Mouse (Mus musculus): Measurements from ENCODE around the gene Tlr8.
"Not testable (repeated sequence)": the region's sequence is repeated elsewhere in the genome, so short reads cannot be mapped to it uniquely, and the experiment has no call there.

Tlr8 gene

GRCm38 (mm10) chrX:167264086-167264485, at the start of gene Tlr8:
Gene Tlr8, minus strand, starts transcription at chrX:167264329.
- in situ Hi-C loops (cut with MboI, MseI): no loop called here

- in situ Hi-C loops (cut with MboI, MseI): not testable (repeated sequence)
Observed at GRCm38 (mm10) chrX:167302061-167302460, 37.9 kb upstream of the Tlr8 start.

GRCm38 (mm10) chrX:167276953-167277352, 12.8 kb upstream of the Tlr8 start:
- in situ Hi-C loops (cut with MboI, MseI): loop anchor here (10.0 kb wide), 1 partner anchor 218 kb away; no protein-coding TSS in a partner anchor

GRCm38 (mm10) chrX:167276551-167276950, 12.4 kb upstream of the Tlr8 start:
- in situ Hi-C loops (cut with MboI, MseI): loop anchor here (10.0 kb wide), 1 partner anchor 218 kb away; no protein-coding TSS in a partner anchor

GRCm38 (mm10) chrX:167263530-167263929, 599 bp downstream of the Tlr8 start:
- in situ Hi-C loops (cut with MboI, MseI): no loop called here

GRCm38 (mm10) chrX:167241736-167242135, 22.4 kb downstream of the Tlr8 start:
- in situ Hi-C loops (cut with MboI, MseI): no loop called here

- in situ Hi-C loops (cut with MboI, MseI): loop anchor here (5.0 kb wide), 1 partner anchor 1072 kb away; no protein-coding TSS in a partner anchor
Observed at GRCm38 (mm10) chrX:167239293-167239921, 24.7 kb downstream of the Tlr8 start.

- in situ Hi-C loops (cut with MboI, MseI): loop anchor here (5.0 kb wide), 1 partner anchor 576 kb away; no protein-coding TSS in a partner anchor
Observed at GRCm38 (mm10) chrX:167233104-167233687, 30.9 kb downstream of the Tlr8 start.

- in situ Hi-C loops (cut with MboI, MseI): loop anchor here (5.0 kb wide), 1 partner anchor 574 kb away; no protein-coding TSS in a partner anchor
Observed at GRCm38 (mm10) chrX:167231150-167231549, 33.0 kb downstream of the Tlr8 start.

- in situ Hi-C loops (cut with MboI, MseI): loop anchor here (5.0 to 10.0 kb wide), 2 partner anchors 425 to 573 kb away; no protein-coding TSS in a partner anchor
Observed at GRCm38 (mm10) chrX:167229819-167230218, 34.3 kb downstream of the Tlr8 start.

- in situ Hi-C loops (cut with MboI, MseI): loop anchor here (10.0 kb wide), 1 partner anchor 424 kb away; no protein-coding TSS in a partner anchor
Observed at GRCm38 (mm10) chrX:167229206-167229605, 34.9 kb downstream of the Tlr8 start.

- in situ Hi-C loops (cut with MboI, MseI): loop anchor here (10.0 kb wide), 1 partner anchor 423 kb away; no protein-coding TSS in a partner anchor
Observed at GRCm38 (mm10) chrX:167227756-167228155, 36.4 kb downstream of the Tlr8 start.

GRCm38 (mm10) chrX:167227138-167227537, 37.0 kb downstream of the Tlr8 start:
- in situ Hi-C loops (cut with MboI, MseI): loop anchor here (10.0 kb wide), 1 partner anchor 422 kb away; no protein-coding TSS in a partner anchor

- in situ Hi-C loops (cut with MboI, MseI): loop anchor here (10.0 kb wide), 1 partner anchor 422 kb away; no protein-coding TSS in a partner anchor
Observed at GRCm38 (mm10) chrX:167226570-167226969, 37.6 kb downstream of the Tlr8 start.

GRCm38 (mm10) chrX:167212707-167213106, 51.4 kb downstream of the Tlr8 start:
- in situ Hi-C loops (cut with MboI, MseI): no loop called here

- in situ Hi-C loops (cut with MboI, MseI): no loop called here
Observed at GRCm38 (mm10) chrX:167211871-167212555, 52.1 kb downstream of the Tlr8 start.

- in situ Hi-C loops (cut with MboI, MseI): no loop called here
Observed at GRCm38 (mm10) chrX:167210319-167210728, 53.8 kb downstream of the Tlr8 start.

- in situ Hi-C loops (cut with MboI, MseI): loop anchor here (5.0 kb wide), 1 partner anchor 93 kb away; no protein-coding TSS in a partner anchor
Observed at GRCm38 (mm10) chrX:167209828-167210227, 54.3 kb downstream of the Tlr8 start.

GRCm38 (mm10) chrX:167208978-167209754, 55.0 kb downstream of the Tlr8 start, which contains the start of gene Tmsb4x:
Gene Tmsb4x, minus strand, starts transcription at chrX:167209315.
- in situ Hi-C loops (cut with MboI, MseI): loop anchor here (5.0 kb wide), 1 partner anchor 92 kb away; no protein-coding TSS in a partner anchor

- in situ Hi-C loops (cut with MboI, MseI): loop anchor here (5.0 kb wide), 1 partner anchor 91 kb away; no protein-coding TSS in a partner anchor
Observed at GRCm38 (mm10) chrX:167208506-167208820, 55.7 kb downstream of the Tlr8 start.

Data from T-helper 1 cell (primary cell).